Mouse (Mus musculus): ENCODE measurements around the gene Vps29.

- no peak for TF ChIP-seq CTCF (IDR thresholded peaks at IDR 0.05)
- peak; percentile 90 for TF ChIP-seq EP300 (IDR thresholded peaks at IDR 0.05)
Measured at GRCm38 (mm10) chr5:122396791-122397190, 42.6 kb downstream of the Vps29 start.
